Mouse (Mus musculus): Measurements from ENCODE around the gene Sgip1.

Sgip1 gene

GRCm38 (mm10) chr4:102895866-102896265 is 154.8 kb downstream of the Sgip1 start:
- in situ Hi-C loops (cut with MboI, MseI), result no loop called here

- in situ Hi-C loops (cut with MboI, MseI), result no loop called here
Measured at GRCm38 (mm10) chr4:102898987-102899386, 157.9 kb downstream of the Sgip1 start.

GRCm38 (mm10) chr4:102899683-102900082 is 158.6 kb downstream of the Sgip1 start:
- in situ Hi-C loops (cut with MboI, MseI), result no loop called here

- in situ Hi-C loops (cut with MboI, MseI), result no loop called here
Measured at GRCm38 (mm10) chr4:102900166-102900565, 159.1 kb downstream of the Sgip1 start.

- in situ Hi-C loops (cut with MboI, MseI), result no loop called here
Measured at GRCm38 (mm10) chr4:102907843-102908427, 166.8 kb downstream of the Sgip1 start.

- in situ Hi-C loops (cut with MboI, MseI), result loop anchor here in 1 of 2 experiments (5.0 kb wide), 1 partner anchor 83 kb away; no protein-coding TSS in a partner anchor
Measured at GRCm38 (mm10) chr4:102910191-102910590, 169.1 kb downstream of the Sgip1 start.

- in situ Hi-C loops (cut with MboI, MseI), result loop anchor here in 1 of 2 experiments (5.0 kb wide), 1 partner anchor 86 kb away; no protein-coding TSS in a partner anchor
Measured at GRCm38 (mm10) chr4:102913176-102913575, 172.1 kb downstream of the Sgip1 start.

GRCm38 (mm10) chr4:102913700-102914327 is 172.7 kb downstream of the Sgip1 start:
- in situ Hi-C loops (cut with MboI, MseI), result loop anchor here in 1 of 2 experiments (5.0 kb wide), 1 partner anchor 87 kb away; no protein-coding TSS in a partner anchor

GRCm38 (mm10) chr4:102918191-102918590 is 177.1 kb downstream of the Sgip1 start:
- in situ Hi-C loops (cut with MboI, MseI), result no loop called here

GRCm38 (mm10) chr4:102929491-102929890 is 188.4 kb downstream of the Sgip1 start:
- in situ Hi-C loops (cut with MboI, MseI), result loop anchor here in 1 of 2 experiments (25.0 kb wide), 1 partner anchor 1983 kb away; the partner anchor contains the start of gene Fyb2

- in situ Hi-C loops (cut with MboI, MseI), result loop anchor here (10.0 to 25.0 kb wide), 2 partner anchors 1324 to 1982 kb away; partner anchors contain the start of gene Fyb2 (in 1 of the 2)
Measured at GRCm38 (mm10) chr4:102930679-102931078, 189.6 kb downstream of the Sgip1 start.

- in situ Hi-C loops (cut with MboI, MseI), result loop anchor here in 1 of 2 experiments (25.0 kb wide), 1 partner anchor 1972 kb away; the partner anchor contains the start of gene Fyb2
Measured at GRCm38 (mm10) chr4:102940266-102940665, 199.2 kb downstream of the Sgip1 start.

- in situ Hi-C loops (cut with MboI, MseI), result loop anchor here in 1 of 2 experiments (25.0 kb wide), 1 partner anchor 1972 kb away; the partner anchor contains the start of gene Fyb2
Measured at GRCm38 (mm10) chr4:102940738-102941137, 199.6 kb downstream of the Sgip1 start.

GRCm38 (mm10) chr4:102944325-102944724 is 203.2 kb downstream of the Sgip1 start:
- in situ Hi-C loops (cut with MboI, MseI), result loop anchor here in 1 of 2 experiments (25.0 kb wide), 1 partner anchor 1968 kb away; the partner anchor contains the start of gene Fyb2

- in situ Hi-C loops (cut with MboI, MseI), result no loop called here
Measured at GRCm38 (mm10) chr4:102952476-102952875, 211.4 kb downstream of the Sgip1 start.

GRCm38 (mm10) chr4:102955294-102955956 is 214.3 kb downstream of the Sgip1 start:
- in situ Hi-C loops (cut with MboI, MseI), result no loop called here

- in situ Hi-C loops (cut with MboI, MseI), result no loop called here
Measured at GRCm38 (mm10) chr4:102959409-102959808, 218.3 kb downstream of the Sgip1 start.

GRCm38 (mm10) chr4:102964174-102964573 is 223.1 kb downstream of the Sgip1 start:
- in situ Hi-C loops (cut with MboI, MseI), result no loop called here

GRCm38 (mm10) chr4:102967811-102968210 is 226.7 kb downstream of the Sgip1 start:
- in situ Hi-C loops (cut with MboI, MseI), result no loop called here

GRCm38 (mm10) chr4:102969599-102969998 is 228.5 kb downstream of the Sgip1 start:
- in situ Hi-C loops (cut with MboI, MseI), result no loop called here

GRCm38 (mm10) chr4:102971159-102971558 is 230.1 kb downstream of the Sgip1 start:
- in situ Hi-C loops (cut with MboI, MseI), result loop anchor here in 1 of 2 experiments (10.0 kb wide), 1 partner anchor 256 kb away; no protein-coding TSS in a partner anchor

- in situ Hi-C loops (cut with MboI, MseI), result loop anchor here in 1 of 2 experiments (10.0 kb wide), 1 partner anchor 257 kb away; no protein-coding TSS in a partner anchor
Measured at GRCm38 (mm10) chr4:102972071-102972470, 231.0 kb downstream of the Sgip1 start.

Data from T-helper 17 cell (primary cell).